Mouse (Mus musculus) forelimb bud, embryonic 11.5 days (tissue): ENCODE results near the gene Ldhal6b.
"Not testable (repeated sequence)": the region's sequence is repeated elsewhere in the genome, so short reads cannot be mapped to it uniquely, and the experiment has no call there.

Experiments
- DNase-seq: peaks from one replicate; pipeline ENCODE4 v3.0.0-alpha.2; 2012; ENCODE audit warnings: low read depth, low spot score

Ldhal6b gene

DNA sequence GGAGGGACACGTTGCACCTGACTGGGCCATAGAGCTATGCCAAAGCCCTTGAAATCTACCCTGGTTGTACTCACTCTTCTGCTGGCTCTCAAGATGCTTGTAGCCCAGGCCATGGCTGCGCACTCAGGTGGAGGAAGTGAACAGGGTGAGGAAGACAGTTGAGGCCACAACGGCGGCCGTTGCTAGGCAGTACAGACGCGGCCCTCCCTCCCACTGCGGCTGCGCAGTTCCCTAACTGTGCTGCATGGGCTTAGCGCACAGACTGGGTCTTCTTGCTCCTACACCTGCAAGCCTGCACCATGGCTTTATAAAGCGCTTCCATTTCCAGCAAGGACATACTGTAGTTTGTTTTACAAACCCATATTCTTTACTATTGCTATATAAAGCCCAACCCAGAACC is at the start of gene Ldhal6b:
Ldhal6b (minus strand) TSS at position 223 of the 400 bp plus-strand sequence.
- no peak for DNase-seq

- DNase-seq, result no peak
Measured at GRCm38 (mm10) chr17:5467177-5467576, 48.6 kb upstream of the Ldhal6b start.

GRCm38 (mm10) chr17:5466736-5467135 is 48.2 kb upstream of the Ldhal6b start:
- no peak for DNase-seq

DNA sequence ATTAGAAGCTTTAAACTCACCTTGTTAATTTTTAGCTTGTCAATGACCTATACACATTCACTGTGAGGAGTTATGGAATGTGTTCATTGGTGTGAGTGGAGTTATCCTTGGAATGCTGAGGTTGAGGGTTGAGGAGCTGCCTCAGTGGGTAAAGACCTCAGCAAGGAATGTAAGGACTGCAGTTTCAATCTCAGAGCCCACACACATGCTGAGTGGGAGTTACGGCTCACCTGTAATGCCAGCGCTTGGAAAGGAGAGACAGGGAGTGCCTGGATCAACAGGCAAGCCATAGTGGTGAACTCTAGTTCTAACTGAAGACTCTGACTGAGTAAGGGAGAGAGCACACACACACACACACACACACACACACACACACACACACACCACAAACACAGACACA is 45.3 kb upstream of the Ldhal6b start:
- DNase-seq, result no peak

GRCm38 (mm10) chr17:5453657-5454056 is 35.1 kb upstream of the Ldhal6b start:
- no peak for DNase-seq

DNA sequence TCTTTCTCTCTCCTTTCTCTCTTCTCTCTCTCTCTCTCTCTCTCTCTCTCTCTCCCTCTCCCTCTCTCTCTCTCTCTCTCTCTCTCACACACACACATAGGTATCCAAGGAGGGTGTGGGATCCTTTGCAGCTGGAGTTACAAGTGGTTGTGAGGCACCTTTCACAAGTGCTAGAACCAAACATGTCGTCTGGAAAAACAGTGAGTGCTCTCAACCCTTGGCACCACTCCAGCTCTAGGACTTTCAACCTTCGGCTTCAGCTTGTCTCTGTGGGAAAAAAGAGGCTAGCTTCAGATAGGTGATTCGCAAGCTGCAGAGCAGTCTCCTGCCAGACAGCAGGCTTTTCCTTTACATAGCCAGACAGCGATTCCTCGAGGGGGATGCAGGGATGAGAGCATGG is 25.2 kb upstream of the Ldhal6b start:
- no peak for DNase-seq

DNA sequence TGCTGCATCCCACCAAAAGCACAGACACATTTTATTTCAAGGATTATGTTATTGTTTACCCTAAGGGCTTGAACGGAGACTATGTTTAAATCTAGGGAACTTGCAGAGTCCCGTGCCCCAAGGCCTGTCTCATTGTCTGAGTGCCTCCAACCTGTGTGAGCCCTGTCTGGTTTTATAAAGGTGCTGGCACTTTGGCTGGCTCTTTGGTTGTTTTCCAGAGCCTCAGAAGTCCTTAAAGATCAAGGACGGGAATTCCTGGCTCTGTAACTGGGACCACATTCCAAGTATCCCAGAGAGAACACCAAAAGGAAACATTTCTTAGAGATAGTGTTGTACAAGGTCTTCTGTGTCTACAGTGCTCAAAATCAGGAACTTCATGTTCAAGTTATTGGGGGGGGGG is 24.7 kb upstream of the Ldhal6b start:
- DNase-seq, result no peak

- not testable (repeated sequence) for DNase-seq
Measured at GRCm38 (mm10) chr17:5442403-5442802, 23.8 kb upstream of the Ldhal6b start.

DNA sequence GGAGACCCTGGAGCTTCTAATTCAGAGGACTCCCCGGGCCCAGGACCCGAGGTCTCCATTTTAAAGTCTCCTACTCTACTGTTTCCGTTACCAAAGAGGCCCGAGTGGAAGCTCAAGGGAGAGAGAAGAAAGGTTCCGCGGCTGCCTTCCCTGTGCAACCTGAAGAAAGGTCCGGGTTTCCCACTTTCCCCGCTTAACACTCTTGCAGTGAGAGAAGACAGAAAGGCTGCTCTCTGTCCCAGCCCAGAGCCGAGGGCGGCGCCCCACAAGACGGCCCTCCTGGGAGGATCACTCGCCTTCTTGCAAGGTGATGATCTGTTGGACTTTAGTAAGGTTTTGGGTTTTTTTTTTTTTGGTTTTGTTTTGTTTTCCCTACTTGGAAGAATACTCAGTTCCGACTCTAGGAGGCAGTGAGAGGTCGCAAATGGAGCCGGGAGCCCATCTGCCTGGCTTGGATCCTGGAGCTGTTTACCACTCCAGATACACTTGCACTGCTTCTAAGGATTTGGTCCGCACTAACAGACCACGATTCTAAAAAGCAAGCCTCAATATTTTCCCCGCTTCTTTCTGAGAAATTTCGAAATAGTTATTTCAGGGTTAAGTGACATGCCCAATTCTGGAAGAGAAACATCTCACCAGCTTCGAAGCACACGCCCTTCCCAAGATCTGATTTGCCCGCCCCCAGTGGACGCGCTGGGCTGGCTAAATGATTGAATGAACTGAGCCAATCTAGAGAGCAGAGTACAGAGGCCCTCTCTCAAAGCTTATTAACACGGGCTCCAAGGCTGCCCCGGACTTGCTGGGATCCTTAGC is 21.8 kb upstream of the Ldhal6b start, which contains the start of gene Tmem242:
Tmem242 (minus strand) TSS at position 101 of the 813 bp plus-strand sequence.
- DNase-seq, result peak; percentile 94

DNA sequence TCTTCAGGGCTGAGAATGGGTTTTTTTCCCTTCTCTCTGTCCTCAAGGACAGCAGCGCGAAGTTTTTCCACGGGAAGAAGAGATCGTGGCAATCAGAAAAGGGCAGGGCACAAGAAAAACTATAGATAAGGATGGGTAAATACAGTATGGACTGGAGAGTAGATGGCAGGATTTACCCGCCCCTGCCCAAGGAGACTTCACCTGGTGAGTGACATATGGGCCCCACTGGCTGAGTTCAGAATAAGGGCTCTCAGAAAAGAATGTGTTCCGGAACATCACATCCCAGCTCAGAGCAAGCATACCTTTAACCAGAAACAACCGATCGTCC is 21.2 kb upstream of the Ldhal6b start:
- DNase-seq, result no peak

GRCm38 (mm10) chr17:5429772-5430133 is 11.2 kb upstream of the Ldhal6b start:
- no peak for DNase-seq

GRCm38 (mm10) chr17:5429090-5429771 is 10.7 kb upstream of the Ldhal6b start:
- DNase-seq, result peak; percentile 92

DNA sequence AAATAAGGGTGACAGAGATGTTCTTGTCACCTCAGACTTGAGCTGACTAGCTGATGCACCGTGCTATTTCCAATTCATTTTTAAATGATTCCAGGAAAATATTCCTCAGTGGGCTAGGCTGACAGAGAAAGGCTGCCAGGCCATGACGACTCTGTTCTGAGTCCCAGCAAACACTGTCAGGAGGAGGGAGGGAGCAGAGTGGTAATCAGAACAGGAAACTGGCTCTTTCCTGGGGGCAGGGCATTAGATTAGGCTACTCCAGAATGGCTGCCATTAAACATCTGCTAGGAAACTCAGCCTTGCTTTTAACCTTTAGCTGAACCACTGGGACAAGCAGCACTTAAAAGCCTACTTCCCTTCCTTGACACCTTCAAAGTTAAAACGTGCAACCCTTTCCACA is 6.6 kb upstream of the Ldhal6b start:
- DNase-seq, result no peak

- DNase-seq, result no peak
Measured at GRCm38 (mm10) chr17:5424156-5424555, 5.6 kb upstream of the Ldhal6b start.

- DNase-seq, result no peak
Measured at GRCm38 (mm10) chr17:5421835-5422234, 3.3 kb upstream of the Ldhal6b start.

DNA sequence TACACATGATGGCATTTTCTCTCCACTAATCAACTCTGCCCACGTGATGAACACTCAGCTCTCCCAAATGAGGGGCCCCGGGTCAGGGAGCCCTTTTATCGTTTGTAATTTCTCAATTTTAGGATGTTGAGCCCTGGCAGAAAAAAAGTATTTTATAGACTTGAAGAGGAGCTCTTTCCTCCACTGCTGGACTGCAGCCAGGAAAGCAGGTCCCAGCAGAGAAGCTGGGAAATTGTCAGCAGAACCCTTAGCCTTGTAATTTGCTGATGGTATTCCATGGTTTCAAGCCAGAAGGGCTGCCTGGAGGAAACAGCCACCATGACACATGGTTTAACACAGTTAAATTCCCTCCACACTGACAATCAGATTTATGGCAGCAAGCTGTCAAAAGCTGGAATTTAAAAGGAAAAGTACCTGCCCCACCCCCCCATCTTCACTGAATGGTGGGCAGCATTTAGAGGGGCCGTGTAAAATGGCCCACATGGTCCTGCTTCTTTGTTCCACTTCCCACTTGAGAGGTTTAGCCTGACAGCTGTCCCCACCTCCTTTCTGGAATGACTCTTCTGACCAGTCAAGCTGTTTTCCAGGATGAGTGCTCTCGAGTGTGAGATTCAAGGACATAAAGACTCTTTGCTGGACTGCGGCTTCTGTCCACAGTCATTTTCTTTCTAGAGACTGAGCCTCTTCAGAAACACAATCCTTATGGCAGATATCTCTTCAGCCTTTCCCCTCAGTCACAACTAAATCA is 1.4 kb upstream of the Ldhal6b start:
- DNase-seq, result no peak

- DNase-seq, result no peak
Measured at GRCm38 (mm10) chr17:5419056-5419455, 489 bp upstream of the Ldhal6b start.

DNA sequence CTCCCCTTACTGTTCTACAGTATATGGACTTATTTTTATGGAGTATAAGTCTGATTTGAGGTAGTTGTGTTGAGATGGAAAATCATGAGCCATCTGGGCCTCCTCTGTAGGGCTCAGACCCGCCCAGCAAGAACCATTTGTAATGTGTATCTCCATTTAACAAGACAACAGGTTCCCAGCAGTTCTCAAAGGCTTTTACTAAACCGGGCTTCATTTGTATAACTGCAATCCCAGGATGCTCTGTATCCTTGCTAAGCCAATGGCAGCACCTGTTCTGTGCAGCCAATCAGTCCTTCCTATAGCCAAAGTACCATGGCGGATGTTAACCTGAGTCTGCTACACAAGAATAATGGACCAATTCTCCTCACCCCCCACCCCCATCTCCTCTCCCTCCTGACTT is 2.0 kb downstream of the Ldhal6b start:
- no peak for DNase-seq

DNA sequence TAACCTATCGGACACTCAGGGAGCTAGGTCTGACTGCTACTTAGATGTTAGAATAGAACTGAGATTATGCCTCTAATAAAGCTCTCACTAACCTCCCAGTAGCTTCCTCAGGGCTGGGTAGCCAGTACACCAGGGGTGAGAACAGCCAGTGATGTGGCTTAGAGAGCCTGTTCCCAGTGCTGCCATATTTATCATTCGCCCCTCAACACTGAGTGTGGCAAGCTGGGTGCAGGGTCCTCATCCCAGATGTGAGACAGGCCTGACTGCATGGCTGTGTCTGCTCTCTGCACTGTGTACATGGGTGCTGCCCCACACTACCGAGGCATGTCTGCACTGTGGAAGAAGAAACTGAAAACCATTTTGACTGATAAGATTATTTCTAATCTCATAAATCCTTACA is 4.5 kb downstream of the Ldhal6b start:
- no peak for DNase-seq

- no peak for DNase-seq
Measured at GRCm38 (mm10) chr17:5413350-5413749, 5.2 kb downstream of the Ldhal6b start.

DNA sequence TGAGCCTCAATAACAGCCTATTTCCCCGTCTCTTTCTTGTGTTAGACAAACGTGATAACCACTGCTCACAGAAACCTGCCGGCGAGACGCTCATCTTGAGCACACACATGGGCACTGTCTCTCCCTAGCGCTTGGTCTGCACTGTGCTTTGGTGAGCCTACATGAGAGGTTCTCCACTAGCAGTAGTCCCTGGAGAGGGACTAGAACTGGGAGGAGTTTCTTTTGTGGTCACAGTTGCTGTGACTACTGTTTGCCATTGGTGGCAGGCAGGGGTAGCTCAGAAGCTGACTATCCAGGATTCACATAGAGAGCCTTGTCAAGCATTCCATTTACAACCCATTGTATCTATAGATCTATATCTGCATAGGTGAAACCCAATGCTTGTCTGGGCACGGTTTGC is 5.8 kb downstream of the Ldhal6b start:
- no peak for DNase-seq

DNA sequence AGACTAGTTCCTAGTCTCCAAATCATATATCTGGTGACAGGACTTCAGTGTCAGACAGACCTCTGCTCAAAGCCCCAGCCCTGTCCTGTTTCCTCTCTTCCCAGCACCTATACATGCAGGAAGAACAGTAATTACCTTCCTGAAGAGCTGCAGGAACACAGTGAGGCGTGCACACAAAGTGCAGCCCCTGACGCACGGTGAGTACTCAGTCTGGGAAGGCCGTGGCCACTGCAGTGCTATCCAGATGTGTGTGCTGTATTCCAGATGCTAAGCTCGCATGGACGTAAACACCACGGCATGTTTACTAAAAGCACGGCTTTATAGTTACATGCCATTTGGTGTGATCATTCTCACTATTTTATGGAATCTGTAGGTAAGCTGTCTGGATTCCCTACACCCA is 6.3 kb downstream of the Ldhal6b start:
- no peak for DNase-seq

DNA sequence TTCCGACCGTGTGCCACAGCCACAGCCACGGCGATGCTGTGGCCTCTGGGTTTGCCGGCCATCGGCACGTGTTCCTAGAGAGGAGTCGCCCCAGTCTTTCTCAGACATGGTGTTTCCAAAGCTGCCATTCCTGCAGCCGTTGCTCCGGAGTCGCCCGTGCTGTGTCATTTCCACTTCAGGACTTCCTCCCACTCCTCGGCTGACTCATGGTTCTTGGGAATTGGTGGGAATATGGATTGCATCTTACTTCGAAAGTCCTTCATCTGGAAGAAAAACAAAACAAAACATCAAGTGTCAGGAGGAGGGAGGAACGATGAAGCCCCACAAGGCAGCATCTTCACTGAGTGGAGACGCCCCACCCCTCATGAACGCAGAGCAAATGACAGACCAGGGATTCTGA is 7.4 kb downstream of the Ldhal6b start:
- no peak for DNase-seq
